Mouse (Mus musculus): ENCODE results near the gene Gp9.
"Not testable (repeated sequence)": the region's sequence is repeated elsewhere in the genome, so short reads cannot be mapped to it uniquely, and the experiment has no call there.

The Gp9 gene

GRCm38 (mm10) chr6:87750184-87750910, 27.5 kb upstream of the Gp9 start:
- no peak for DNase-seq (ENCODE audit: low spot score)

- no peak for DNase-seq (ENCODE audit: low spot score)
These were observed 26.3 kb upstream of the Gp9 start for GRCm38 (mm10) chr6:87751574-87751973.

- no peak for DNase-seq (ENCODE audit: low spot score)
These were observed 22.7 kb upstream of the Gp9 start for GRCm38 (mm10) chr6:87755196-87755595.

GRCm38 (mm10) chr6:87756896-87757295, 21.0 kb upstream of the Gp9 start:
- no peak for DNase-seq (ENCODE audit: low spot score)

GRCm38 (mm10) chr6:87759404-87759803, 18.5 kb upstream of the Gp9 start:
- no peak for DNase-seq (ENCODE audit: low spot score)

GRCm38 (mm10) chr6:87759850-87760249, 18.0 kb upstream of the Gp9 start:
- no peak for DNase-seq (ENCODE audit: low spot score)

- DNase-seq (ENCODE audit: low spot score), result no peak
These were observed 15.7 kb upstream of the Gp9 start for GRCm38 (mm10) chr6:87762161-87762560.

GRCm38 (mm10) chr6:87763376-87764280, 14.2 kb upstream of the Gp9 start:
- DNase-seq (ENCODE audit: low spot score), result no peak

GRCm38 (mm10) chr6:87764296-87764695, 13.6 kb upstream of the Gp9 start:
- not testable (repeated sequence) for DNase-seq (ENCODE audit: low spot score)

- no peak for DNase-seq (ENCODE audit: low spot score)
These were observed 7.2 kb upstream of the Gp9 start for GRCm38 (mm10) chr6:87770626-87771025.

GRCm38 (mm10) chr6:87774466-87774865, 3.4 kb upstream of the Gp9 start:
- DNase-seq (ENCODE audit: low spot score), result no peak

- DNase-seq (ENCODE audit: low spot score), result no peak
These were observed 3.0 kb upstream of the Gp9 start for GRCm38 (mm10) chr6:87774909-87775308.

GRCm38 (mm10) chr6:87775588-87776245, 2.2 kb upstream of the Gp9 start:
- DNase-seq (ENCODE audit: low spot score), result no peak

GRCm38 (mm10) chr6:87776663-87777062, 1.2 kb upstream of the Gp9 start:
- no peak for DNase-seq (ENCODE audit: low spot score)

- DNase-seq (ENCODE audit: low spot score), result no peak
These were observed 662 bp downstream of the Gp9 start for GRCm38 (mm10) chr6:87778294-87779173.

GRCm38 (mm10) chr6:87779174-87780165, 1.6 kb downstream of the Gp9 start:
- no peak for DNase-seq (ENCODE audit: low spot score)

- DNase-seq (ENCODE audit: low spot score), result no peak
These were observed 2.9 kb downstream of the Gp9 start for GRCm38 (mm10) chr6:87780546-87781301.

- no peak for DNase-seq (ENCODE audit: low spot score)
These were observed 6.2 kb downstream of the Gp9 start for GRCm38 (mm10) chr6:87784033-87784432.

GRCm38 (mm10) chr6:87786621-87787020, 8.7 kb downstream of the Gp9 start:
- DNase-seq (ENCODE audit: low spot score), result no peak
